Mouse (Mus musculus): ENCODE results near the gene Grin2a.

Grin2a gene

DNA sequence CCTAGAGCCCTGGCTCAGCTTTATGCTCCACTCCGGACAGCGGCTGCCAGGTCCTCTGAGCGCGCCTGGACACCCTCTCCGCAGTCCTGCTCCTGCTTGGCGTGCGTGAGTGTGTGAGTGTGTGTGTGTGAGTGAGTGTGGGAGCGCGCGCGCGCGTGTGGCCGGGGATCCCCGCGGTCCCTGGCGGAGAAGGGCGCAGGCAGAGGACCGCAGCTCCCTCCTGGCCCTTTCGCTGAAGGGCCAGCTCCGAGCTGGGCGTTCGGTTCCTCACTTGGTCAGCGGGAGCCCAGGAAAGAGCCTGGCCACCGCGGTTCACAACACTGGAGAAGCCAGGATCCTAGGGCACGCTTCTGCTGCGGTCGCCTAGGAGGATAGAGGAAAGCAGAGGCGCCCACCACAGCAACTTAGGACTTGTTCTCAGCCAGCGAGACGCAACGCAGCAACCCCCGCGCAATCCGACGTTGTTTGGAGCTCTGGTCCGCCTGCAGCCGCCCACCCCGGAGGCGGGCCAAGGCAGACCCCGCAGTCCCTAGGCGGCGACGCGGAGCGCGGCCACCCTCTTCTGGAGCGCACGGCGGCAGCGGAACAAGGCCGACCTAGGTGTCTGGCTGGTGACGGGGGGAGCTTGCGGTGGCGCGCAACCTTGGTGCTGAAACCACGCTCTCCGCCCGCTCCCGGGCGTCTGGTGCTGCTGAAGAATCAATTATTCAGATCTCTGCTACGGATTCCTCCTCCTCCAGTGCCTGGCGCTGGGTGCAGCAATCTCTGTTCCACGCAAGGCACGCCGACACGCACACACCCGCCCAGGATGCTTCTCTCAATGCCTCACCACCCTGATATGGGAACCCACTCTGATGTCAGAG, at the start of gene Grin2a:
Gene Grin2a, minus strand, starts transcription at position 610 of the 863 bp plus-strand sequence.
- DNase-seq: no peak

DNA sequence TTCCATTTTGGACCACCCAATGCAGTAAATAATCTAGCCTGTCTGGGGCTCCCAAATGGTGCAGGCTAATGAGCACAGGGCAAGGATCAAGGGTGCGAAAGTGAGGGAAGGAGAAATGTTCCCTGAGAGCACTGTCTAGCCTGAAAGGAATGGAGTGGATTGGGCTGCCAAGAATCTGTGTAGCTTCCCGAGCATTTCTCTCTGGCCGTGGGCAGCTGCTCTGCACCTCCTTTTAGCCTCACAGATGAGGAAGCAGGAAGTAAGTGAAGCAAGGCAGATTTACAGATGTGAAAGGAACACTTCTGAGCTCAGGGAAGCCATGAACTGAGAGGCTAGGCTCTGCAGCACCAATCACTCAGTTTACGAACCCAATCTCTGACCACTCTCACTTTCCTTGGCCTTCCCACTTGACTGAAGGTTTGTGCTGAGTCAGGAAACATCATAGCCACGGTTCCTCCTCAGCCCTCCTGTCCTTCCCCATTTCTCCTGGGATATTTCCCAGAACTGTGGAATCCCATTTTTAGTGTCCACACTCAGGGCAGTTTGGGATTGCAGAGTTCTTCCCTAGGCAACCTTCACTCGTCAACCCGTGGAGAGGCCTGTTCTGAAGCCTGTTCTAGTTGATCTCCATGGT, 40.3 kb upstream of the Grin2a start:
- no peak for DNase-seq

DNA sequence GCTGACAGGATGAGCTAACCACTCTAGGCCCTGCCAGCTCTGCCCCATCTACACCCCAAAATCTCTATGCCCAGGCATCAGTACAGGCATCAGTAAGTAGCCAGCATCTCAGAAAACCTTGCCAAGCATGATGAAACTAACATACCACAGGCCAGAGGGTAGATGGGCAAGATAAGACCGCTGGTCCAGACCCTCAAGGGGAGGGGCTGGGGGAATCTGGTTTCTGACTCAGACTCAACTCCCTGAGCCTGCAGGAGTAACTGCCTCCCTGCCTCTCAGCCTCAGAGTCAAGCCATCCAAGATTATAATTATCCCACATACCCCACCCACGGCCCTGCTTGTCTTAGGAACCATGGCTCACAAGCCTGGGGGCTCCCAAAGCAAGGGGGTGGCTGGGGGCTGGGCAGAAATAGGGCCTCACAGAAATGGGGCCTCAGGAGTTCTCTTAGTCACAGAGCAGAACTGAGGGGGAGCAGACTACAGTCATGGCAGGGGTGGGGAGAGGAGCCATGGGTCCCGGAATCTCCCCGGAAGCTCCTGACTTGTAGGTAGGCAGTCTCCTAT, 38.1 kb upstream of the Grin2a start:
- DNase-seq: no peak

DNA sequence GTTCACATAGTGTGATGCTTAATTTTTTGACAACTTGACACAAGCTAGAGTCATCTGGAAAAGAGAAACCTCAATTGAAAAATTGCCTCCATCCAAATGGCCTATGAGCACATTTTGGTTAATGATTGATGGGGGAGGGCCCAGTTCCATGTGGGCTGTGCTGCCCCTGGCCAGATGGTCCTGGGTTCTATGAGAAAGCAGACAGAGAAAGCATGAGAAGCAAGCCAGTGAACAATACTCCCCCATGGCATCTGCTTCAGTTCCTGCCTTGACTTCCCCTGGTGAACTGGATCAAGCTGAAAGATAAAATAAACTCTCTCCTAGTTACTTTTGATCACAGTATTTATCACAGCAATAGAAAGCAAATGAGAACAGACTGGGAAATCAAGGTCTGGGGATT, 36.5 kb upstream of the Grin2a start:
- no peak for DNase-seq

DNA sequence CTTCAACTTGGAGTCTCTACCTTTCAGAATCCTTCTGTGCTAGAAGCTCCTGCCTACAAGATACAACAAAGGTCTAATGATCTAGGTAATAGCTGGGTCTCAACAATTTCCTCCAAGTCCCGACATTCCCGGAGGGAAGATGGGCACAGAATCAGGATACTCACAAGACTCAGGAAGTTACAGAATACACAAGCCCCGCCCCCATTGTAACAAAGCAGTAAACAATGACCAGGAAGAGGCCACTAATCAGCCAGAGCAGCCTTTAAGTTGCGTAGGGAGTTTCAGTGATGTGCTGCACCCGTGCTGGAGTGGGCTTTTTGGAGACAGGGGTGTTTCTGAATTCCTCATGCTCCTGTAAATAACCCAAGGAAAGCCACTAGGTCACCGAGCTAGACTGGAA, 31.4 kb upstream of the Grin2a start:
- DNase-seq: no peak

DNA sequence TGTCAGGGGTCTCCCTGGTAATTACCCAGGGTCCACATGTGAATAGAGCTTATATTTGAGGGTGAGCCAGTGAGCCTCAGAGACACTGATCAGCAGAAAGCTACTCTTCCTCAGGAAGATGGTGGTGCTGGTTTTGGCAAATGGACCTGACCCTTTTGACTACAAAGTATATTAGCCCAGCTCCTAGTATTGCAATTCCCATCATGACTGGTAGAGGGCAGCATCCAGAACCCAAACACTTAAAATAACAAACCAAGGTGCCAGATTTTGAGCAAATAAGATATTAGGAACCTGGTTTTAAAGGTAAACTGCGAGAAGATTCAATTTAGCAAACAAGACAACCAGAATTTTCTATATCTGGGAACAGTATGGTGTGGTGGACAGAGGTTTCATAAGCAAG, 14.4 kb upstream of the Grin2a start:
- no peak for DNase-seq

DNA sequence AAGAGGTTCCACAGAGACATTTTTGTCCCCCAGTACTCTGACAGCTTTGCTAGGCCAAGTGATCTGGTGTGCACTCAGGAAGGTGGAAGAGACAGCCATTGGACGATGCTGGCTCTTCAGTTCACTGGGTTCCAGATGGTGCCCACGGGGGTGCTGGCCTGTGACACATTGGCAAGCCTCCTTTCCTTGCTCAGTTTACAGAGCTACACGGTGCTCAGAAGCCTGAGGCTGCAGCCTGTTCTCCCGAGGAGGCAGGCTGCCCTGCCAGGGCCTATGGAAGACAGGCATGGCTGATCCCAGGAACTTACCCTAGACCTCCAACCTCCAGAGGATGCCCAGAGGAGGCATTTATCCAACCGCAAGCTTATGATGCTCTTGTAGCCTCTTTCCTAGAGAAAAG, 10.2 kb upstream of the Grin2a start:
- DNase-seq: no peak

DNA sequence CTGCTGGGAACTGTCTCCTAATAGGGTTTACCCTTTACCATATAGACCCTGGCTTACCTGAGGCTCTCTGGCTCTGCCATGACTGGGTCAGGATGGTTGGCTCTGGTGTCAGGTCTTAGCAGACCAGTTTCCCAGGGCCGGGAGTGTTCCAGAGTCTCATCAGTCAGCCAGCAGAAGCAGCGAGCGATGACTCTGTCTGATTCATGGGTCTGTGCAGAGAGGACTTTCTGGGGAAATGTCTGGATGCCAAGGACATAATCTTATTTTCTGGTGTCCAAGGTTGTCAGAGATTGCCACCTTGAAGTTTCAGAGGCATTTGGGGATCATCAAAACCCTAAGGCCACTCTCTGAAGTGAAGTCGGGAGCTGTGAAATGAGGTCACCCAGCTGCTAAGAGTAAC, 8.7 kb upstream of the Grin2a start:
- no peak for DNase-seq

DNA sequence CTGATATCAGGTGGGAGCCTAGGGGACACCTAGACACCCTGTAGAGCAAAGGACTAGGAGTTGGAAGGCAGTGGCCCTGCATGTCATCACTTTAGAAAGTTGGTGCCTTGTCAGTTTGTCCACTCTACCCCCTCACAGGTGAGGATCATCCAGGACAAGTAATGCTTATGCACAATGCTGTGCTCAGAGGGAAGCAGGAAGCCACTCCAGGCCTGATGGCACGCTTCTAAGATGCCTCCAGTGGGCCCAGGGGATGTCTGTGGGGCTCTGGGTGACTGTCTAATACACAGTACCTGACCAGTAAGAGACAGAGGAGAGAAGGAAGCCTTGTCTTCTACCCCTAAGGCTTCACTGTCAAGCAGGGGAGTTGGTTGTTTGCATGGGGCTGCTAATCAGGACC, 7.6 kb upstream of the Grin2a start:
- DNase-seq: no peak

DNA sequence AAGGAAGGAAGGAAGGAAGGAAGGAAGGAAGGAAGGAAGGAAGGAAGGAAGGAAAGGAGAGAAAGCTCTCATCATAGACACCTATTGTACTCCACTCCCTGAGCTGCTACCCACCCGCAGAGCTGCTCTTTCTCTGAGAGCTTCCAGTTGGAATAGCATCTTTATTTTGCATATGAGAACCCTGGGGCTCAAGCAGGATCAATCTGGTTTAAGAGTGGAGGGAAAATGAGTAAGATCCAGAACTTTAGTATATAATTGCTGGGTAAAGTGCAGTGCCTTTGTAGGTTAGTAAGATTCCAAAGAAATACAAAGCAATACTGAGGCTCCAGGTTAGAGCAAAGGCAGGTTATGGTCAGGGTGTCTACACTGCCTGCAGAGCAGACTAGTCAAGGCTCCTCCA, 6.2 kb upstream of the Grin2a start:
- DNase-seq: no peak

DNA sequence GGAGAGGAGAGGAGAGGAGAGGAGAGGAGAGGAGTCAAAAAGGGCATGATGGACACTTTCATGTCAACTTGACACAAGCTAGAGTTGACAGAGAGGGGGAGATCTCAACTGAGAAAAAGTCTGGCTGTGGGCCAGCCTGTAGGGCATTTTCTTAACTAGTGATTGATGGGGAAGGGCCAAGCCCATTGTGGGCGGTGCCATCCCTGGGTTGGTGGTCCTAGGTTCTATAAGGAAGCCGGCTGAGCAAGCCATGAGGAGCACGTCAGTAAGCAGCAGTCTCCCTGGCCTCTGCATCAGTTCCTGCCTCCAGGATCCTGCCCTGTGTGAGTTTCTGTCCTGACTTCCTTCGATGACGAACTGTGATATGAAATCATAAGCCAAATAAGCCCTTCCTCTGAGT, 4.6 kb upstream of the Grin2a start:
- DNase-seq: no peak

DNA sequence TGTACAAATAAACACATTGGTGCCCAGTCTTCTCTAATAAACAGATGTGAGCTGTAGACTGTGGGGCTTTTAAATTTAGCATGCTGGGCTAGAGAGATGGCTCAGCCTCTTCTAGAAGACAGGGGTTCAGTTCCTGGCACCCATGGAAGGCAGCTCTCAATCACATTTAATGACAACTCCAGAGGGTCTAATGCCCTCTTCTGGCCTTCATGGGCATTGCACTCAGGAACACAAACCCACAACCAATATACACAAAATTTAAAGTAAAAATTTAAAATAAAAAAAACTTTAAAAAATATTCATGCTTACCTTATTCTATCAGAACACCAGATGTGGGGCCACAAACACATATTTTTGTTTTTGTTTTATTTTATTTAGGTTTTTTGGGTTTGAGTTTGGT, 2.6 kb upstream of the Grin2a start:
- peak in 1 of 2 experiments; percentile 8 for DNase-seq

DNA sequence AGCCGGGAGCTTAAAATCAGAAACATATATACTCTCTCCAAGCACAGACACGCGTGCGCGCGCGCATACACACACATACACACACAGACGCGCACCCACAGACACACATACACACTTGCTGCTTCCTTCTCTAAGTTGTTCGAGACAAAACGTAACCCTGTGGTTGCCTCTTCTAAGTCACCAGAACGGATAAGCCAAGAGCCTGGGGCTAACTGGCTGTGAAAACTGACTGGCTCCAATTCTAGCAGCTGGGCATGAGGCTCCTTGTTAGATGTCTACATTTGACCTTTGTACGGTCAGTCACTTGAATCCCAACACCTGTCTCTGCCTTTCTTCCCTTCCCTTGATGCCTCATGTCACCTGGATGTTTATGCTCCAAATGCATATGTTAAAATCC, 452 bp upstream of the Grin2a start:
- DNase-seq: no peak

DNA sequence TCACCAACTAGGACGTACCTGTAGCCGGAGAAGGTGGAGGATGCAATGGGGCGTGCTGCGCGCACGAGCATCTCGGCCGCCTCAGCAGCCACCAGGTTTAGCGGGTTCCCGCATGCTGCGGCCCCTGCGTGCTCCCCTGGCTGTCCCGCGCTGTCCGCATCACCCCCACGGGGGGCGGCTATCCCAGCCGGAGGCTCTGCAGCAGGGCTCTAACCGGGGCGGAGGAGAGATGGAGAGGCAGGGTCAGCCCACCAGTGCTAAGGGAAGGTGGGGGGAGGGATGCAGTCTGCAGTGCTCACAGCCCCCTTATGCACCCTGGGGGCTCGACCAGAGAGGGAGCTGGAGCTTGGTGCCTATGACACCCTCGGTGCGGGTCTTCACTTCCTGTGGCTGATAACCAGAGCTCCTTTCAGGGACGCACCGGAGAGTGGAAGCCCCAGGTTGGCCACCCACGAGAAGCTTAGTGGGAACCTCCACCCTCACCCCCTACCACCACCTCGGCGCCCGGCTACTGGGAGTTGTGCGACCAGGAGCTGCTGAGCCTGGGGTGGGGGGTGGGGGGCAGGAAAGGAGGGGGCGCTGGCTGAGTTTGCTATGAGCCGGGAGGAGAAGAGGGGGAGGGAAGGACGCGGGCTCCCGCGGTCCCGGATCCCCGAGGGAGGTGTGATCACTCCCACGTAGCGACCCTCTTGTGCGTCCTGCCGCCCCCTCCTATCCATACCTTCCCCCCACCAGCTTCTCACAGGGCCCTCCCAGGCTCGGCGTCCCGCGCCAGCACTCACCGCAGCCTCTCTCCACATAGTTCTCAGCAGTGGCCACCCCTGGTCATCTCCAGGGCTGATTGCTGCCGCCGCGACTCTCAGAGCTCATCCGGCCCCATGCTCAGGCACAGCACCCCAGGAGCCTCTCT, 1.1 kb downstream of the Grin2a start:
- peak in 1 of 2 experiments; percentile 1 for DNase-seq

DNA sequence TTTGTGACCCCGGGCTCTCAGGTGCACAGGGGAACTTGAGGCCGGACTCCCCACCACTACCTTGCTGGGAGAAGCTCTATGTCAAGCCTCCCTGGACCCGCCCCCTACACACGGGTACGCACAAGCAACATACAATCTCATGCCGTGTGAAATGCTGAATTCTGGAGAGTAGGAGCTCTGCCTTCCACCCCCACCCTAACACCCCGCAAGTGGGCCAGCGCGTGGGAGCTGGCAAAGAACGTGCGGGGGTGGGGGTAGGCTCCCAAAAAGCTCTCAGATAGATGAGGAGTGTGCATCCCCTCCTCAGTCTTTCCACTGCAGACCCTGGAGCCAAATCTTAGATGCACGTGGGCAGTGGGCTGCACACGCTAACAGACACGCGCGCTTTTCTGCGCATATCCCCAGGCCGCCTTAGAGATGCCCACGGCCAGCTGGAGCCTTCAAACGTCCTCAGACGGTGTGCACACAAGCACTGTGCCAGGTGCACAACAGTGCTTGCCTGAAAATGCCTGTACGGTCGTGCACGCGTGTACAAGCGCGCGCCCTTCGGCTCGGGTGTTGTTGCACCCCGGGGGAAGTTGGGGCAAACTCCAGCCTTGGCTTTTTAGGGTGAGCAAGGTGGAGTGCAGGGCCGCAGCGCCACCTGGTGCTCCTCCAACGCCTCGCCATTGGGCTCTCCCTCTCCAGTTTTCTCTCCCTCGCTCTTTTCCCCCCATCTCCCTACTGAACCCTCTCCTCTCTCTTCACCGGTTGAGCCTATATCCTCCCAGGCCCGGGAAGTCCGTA, 1.9 kb downstream of the Grin2a start:
- peak; percentile 14 to 76 for DNase-seq

DNA sequence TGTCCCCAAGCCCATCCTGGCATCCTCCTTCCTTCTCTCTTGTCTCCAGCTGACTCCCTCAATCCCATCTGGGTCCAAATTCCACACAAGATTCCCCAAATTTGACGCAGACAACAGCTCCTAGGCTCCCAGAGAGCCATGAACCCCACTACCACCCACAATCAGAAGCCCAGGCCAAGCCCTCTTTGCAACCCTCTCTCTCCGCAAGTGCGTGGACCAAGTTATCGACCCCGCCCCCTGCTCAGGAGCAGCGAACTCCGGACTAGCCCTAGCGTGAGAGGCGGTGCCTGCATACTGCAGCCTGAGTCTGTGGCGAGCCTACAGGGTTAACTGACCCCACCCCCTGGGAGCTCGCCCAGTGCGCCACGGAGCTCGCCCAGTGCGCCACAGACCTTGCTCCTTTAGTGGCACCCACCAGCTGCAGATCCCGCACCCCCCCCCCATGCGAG, 2.6 kb downstream of the Grin2a start:
- DNase-seq: peak in 1 of 2 experiments; percentile 22

DNA sequence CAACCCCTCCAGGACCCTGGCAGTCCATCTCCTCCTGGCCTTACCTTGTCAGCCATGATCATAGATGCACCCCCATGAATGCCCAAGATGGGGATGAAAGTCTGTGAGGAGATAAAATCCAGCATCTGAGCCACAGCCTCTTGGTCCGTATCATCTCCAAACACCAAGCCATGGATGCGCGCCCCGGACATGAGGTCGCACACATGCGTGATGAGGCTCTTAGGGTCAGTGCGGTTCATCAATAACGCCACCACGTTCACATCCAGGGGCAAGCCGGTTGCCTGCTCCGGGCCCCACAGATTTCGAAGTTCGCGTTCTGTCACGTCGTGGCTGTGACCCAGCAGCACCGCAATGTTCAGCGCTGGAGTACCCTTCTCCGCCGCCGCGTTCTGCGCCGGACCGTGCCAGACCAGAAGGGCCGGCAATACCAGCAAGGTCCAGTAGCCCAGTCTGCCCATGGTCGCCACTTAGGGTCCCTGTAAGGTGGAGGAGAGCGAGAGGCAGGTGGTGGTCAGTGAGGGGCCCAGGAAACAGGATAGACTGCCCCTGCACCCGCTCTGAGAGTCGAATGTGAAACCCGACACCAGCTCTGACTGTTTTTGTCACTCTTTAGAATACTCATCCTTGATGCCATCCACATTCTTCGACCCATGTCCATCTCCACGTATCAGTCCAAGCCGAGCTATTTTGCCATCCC, 3.1 kb downstream of the Grin2a start:
- DNase-seq: no peak

DNA sequence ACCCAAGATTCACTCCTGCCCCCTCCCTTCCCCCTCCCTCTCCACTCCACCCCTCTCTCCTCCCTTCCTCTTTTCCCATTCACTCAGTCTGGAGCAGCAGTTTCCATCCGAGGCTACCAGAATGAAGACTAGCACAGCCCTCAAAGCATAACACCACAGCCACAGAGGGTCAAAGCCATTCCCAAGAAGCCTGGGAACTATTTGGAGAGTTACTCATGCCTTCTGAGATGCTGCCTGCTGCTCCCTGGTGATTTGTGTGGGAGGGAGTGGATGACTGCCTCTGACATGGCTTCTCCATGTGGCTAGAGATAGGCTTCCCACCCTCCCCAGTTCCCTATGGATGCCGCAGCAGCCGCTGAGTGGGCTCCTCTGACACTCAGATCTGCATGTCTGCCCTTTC, 10.3 kb downstream of the Grin2a start:
- no peak for DNase-seq

DNA sequence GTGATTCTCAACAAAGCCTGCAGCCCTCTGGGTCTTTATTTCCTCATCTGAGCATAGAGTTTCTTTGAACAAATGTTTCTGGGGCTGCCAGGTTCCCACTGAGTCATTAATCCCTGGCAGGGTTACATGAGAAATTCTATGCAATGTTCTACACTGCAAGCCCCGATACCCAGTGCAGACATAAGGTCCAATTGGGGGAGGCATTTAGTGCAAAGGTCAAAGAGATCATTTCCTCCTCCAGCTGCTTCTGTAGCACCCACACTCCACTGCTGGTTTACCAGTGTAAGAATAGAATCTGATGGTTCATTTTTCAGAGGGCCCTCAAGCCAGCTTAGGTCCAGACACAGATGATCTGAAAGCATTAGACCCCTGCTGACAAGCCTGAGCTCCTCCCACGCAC, 14.7 kb downstream of the Grin2a start:
- no peak for DNase-seq

DNA sequence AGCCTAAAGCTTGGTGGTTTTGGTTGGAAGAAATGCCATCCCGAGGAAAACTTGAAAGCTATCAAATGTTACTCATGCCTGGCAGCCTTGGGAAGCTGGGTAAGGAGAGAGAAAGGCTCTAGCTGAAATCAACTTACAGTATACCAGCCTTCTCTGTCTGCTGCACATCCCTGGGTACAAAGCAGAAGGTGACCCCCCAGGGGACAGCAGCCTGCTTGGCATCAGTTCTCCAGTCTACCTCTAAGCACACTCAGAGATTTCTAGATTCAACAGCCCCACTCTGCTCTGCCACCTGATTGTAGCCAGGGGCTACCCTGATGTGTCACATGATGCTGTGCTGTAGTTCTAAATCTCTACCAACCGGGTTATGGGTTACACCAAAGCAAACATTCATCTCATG, 17.2 kb downstream of the Grin2a start:
- no peak for DNase-seq

DNA sequence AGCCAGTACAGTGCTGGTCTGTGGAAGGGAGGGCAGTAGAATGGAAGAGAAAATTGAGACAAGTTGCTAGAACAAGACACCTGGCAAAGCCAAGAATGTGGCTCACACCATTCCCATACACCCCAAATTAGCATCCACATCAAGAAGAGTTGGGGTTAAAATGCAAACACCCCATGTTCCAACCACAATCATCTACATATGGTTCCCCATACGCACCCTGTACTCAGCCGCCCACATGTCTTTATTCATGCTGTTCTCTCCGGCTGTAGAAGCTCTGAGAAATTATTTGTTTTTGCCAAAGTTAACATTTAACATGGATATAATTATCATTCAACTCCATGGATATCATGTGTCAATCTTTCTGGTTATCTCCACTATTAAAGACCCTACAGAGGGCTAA, 22.7 kb downstream of the Grin2a start:
- no peak for DNase-seq

DNA sequence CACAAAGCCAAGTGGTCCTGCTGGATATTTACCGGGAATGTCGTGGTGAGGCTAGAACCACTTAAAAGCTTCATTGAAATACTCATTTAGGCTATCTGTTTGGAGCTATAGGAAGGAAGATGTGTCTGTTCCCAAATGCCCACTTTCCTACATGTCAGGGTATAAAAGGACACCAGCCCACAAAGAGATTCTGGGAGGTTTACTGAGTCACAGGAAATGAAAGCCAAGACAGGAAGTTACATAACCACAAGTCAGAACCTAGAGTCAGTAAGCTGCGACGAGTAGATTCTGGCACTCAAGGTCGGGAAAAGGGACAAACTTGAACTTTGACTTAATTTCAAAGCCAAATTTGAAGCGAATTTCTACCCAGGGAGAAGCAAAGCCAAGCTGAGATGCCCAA, 30.9 kb downstream of the Grin2a start:
- no peak for DNase-seq
